Mouse (Mus musculus): ENCODE data around the gene Spin4. TPM values are rescaled to one million over a fixed set of nuclear protein-coding genes. Genes with fewer than 3 reads are reported as not detected.

Gene Spin4
- not detected for total RNA-seq (2023)

DNA sequence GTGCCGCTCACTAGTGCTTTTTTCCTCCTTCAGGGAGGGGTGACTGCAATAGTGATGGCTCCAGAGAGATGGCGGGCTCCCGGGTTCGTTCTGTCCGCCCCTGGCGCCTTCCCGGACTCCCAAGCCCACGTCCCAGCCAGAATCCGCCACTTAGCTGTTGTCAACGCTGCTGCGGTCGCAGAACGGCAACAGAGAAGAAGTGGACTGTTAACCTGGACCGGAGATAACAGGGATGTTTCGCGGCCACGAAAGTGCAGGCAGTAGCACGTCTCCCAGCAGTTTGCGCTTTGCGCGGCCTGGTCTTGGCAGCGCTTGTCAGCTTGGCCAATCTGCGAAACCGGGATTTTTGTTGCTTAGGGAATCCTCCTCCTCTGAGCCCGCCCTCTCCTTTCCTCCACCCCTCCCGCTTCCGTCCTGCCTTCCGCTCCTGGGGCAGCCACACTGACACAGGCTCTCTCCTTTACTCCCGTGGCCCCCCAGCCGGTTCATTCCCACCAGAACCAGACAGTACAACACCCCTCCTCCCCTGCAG lies at the start of gene Spin4:
Gene Spin4, minus strand, starts transcription at position 322 of the 532 bp plus-strand sequence.

Other genes starting within 250 kb of the Spin4 start
- gene Arhgef9, start 170.2 kb upstream of the Spin4 start, total RNA-seq (2023): 2.4 TPM

All from CD4-positive naive resting alpha-beta T cell, adult 76 days (primary cell).